Mouse (Mus musculus): ENCODE results near the gene Igfbp2. TPM values are rescaled to one million over a fixed set of nuclear protein-coding genes. Genes with fewer than 3 reads are reported as not detected.

Gene Igfbp2
- total RNA-seq, 2 experiments from 2014 or later = 0.22 TPM; not detected in 1

Other genes starting within 250 kb of the Igfbp2 start
- 10 to 100 TPM; 24.2 to 26.8 TPM for gene Smarcal1, start 241.3 kb upstream of the Igfbp2 start, total RNA-seq (2021)
- gene Ankar, start 123.9 kb upstream of the Igfbp2 start, total RNA-seq (2021) = not detected
- 100 to 1,000 TPM; 587 to 604 TPM for gene Rpl37a, start 113.2 kb upstream of the Igfbp2 start, total RNA-seq (2021)
- 100 to 1,000 TPM in 1 of 2 experiments, 10 to 100 TPM in 1; 95.6 to 123 TPM for gene Igfbp5, start 50.4 kb downstream of the Igfbp2 start, total RNA-seq (2021)
- not detected for gene Tnp1, start 191.4 kb downstream of the Igfbp2 start, total RNA-seq (2021)